Mouse (Mus musculus) small intestine, adult 2 months (tissue): ENCODE measurements around the gene Gm11077.

ENCODE experiments used
- CTCF ChIP-seq: fragments of 200-500 bp; IDR thresholded peaks from 2 replicates; pipeline ENCODE4 v1.5.1; 2012; ENCODE audit warnings: low read depth, mild to moderate bottlenecking, control low read depth, inconsistent platforms, low read length, moderate library complexity, mixed read lengths; ENCODE audit not compliant: insufficient replicate concordance, insufficient read length; ENCODE audit errors: extremely low read depth
- POLR2A ChIP-seq: fragments of 200-500 bp; IDR thresholded peaks from 2 replicates; pipeline ENCODE4 v1.6.1; 2012; ENCODE audit warnings: low read depth, mild to moderate bottlenecking, control low read depth, inconsistent platforms, low read length, moderate library complexity

DNA sequence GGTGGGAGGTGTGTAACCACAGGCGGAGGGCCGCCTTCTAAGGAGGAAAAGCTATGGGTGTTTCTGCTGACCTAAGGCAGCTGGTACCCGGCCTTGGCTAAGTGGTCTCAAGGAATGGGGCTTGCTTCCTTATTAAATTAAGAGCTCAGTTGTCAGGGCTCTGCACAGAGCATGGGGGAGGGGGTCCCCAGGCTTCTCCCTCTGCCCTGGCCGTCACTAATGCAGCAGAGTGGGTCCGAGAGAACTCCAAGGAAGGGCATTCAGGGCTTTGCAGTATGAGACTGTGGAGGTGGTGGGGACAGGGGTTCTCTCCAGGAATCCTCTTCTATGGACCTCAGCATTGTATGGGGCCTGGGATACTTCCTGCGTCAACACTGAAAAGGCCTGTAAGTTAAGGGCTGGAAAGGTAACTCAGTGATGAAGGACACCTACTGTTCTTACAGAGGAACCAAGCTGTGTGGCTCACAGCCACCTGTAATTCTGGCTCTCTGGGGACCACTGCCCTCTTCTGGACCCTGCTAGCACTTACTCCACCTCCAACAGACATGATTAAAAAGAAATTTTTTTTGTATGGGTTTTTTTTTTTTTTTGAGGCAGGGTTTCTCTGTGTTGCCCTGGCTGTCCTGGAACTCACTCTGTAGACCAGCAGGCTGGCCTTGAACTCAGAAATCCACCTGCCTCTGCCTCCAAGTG is 19.5 kb upstream of the Gm11077 start:
- no peak for TF ChIP-seq CTCF
- TF ChIP-seq POLR2A = no peak
